Mouse (Mus musculus) midbrain, embryonic 13.5 days (tissue): ENCODE data around the gene 2410004B18Rik. TPM values are rescaled to one million over a fixed set of nuclear protein-coding genes. Genes with fewer than 3 reads are reported as not detected.
A peak's percentile ranks its signal among the peaks of the same experiment; 100 is the strongest.

Experiments
- ATAC-seq: fragments of 200-750 bp; cut with Nextera tagmentation; 2 replicates; pipeline ENCODE4 v1.8.0; 2017; ENCODE audit warnings: mild to moderate bottlenecking, moderate TSS enrichment, moderate library complexity
- H3K27ac ChIP-seq: fragments of 300-500 bp; sonication (generic); 2 replicates; pipeline ENCODE4 v1.5.1; 2015; ENCODE audit warnings: inconsistent platforms, mild to moderate bottlenecking, moderate library complexity
- H3K27me3 ChIP-seq: fragments of 300-500 bp; sonication (generic); 2 replicates; pipeline ENCODE4 v1.6.1; 2015; ENCODE audit warnings: mild to moderate bottlenecking, inconsistent platforms
- H3K36me3 ChIP-seq: fragments of 300-500 bp; sonication (generic); 2 replicates; pipeline ENCODE4 v1.6.1; 2015; ENCODE audit warnings: mild to moderate bottlenecking, inconsistent platforms
- H3K4me1 ChIP-seq: fragments of 300-500 bp; sonication (generic); replicated peaks from 2 replicates; pipeline ENCODE4 v1.6.1; 2015; ENCODE audit warnings: inconsistent platforms
- H3K4me2 ChIP-seq: fragments of 300-500 bp; sonication (generic); replicated peaks from 2 replicates; pipeline ENCODE4 v1.6.1; 2015; ENCODE audit warnings: moderate library complexity, mild to moderate bottlenecking, inconsistent platforms
- H3K4me3 ChIP-seq: fragments of 300-500 bp; sonication (generic); replicated peaks from 2 replicates; pipeline ENCODE4 v1.5.1; 2015; ENCODE audit warnings: mild to moderate bottlenecking, inconsistent platforms
- H3K9ac ChIP-seq: fragments of 300-500 bp; sonication (generic); replicated peaks from 2 replicates; pipeline ENCODE4 v1.6.1; 2015; ENCODE audit warnings: mild to moderate bottlenecking, inconsistent platforms
- H3K9me3 ChIP-seq: fragments of 300-500 bp; sonication (generic); 2 replicates; pipeline ENCODE4 v1.6.1; 2016; ENCODE audit warnings: mild to moderate bottlenecking, inconsistent platforms
- WGBS: fragments of 180-500 bp; shearing (Covaris S2); methylation state at CpG from one replicate; pipeline ENCODE4 v1.1.7; 2015; 5-methylcytosine and 5-hydroxymethylcytosine counted together
- polyA plus RNA-seq: library from polyadenylated mRNA; unstranded; fragments of >200 nt; fragmentation: Nextera tagmentation; extraction: Ambion mirVana; gene quantifications from 2 replicates; pipeline ENCODE4 v1.2.1, GENCODE M21; 2015

The 2410004B18Rik gene
- polyA plus RNA-seq, 1 experiment from 2014 or later = 70.0 TPM

DNA sequence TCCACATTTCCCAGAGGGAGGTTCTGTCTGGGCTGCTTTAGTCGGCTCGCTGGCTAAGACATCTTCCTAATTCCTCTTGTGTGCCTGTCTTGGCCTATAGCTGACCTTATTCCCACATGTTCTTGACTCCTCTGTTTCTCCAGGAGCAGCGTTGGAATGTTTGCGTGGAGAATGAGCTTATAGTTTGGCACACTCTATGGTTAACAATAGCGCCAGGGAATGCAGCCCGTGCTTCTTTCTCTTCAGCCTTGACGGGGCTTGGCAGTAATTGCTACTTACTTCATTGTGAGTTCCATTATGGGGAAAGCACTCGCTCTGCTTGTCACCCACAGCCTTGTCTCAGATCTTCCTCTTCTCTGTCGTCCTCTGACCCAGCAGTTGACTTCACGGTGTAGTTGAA lies 33.7 kb downstream of the 2410004B18Rik start:
- no peak overlapping the region for H3K9ac ChIP-seq
- H3K4me1 ChIP-seq = no peaks in the 10 kb centered on the region
- H3K36me3 ChIP-seq = no peaks in the 10 kb centered on the region
- no peak overlapping the region for H3K4me3 ChIP-seq
- no peaks in the 10 kb centered on the region; the same call in 1 of the 2 replicates for H3K27me3 ChIP-seq
- H3K9me3 ChIP-seq = peaks cover 13% of the 10 kb centered on the region
- no peak for ATAC-seq
- H3K27ac ChIP-seq = no peak overlapping the region
- 44% methylated on average over 10 of the region's 10 CpGs for WGBS
- no peak overlapping the region for H3K4me2 ChIP-seq

DNA sequence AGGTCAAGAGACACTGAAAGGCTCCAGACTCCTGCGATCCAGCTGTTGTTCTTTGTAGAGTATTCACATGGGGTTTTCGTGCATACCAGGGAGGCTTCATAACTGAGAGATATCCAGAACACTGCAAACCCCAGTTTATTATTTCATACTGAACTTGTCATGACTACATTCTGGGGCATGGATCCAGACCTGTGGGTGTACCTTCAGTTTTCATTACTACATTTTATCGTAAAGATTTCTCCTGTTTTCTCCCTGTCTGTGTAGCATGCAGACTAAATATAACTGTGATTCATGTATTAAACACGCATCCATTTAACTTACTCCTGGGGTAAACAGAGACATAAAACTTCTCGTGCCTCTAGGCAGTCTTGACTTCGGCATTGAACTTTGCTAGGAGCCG lies 37.2 kb downstream of the 2410004B18Rik start:
- Histone ChIP-seq H3K9ac (no peak overlapping the region), H3K4me3 (no peak overlapping the region), H3K4me1 (no peaks in the 10 kb centered on the region), H3K27ac (no peak overlapping the region), H3K4me2 (no peak overlapping the region), H3K36me3 (no peaks in the 10 kb centered on the region), H3K27me3 (no peaks in the 10 kb centered on the region), H3K9me3 (peaks cover 13% of the 10 kb centered on the region)
- no peak for ATAC-seq
- WGBS = 92% methylated on average over 7 of the region's 7 CpGs

DNA sequence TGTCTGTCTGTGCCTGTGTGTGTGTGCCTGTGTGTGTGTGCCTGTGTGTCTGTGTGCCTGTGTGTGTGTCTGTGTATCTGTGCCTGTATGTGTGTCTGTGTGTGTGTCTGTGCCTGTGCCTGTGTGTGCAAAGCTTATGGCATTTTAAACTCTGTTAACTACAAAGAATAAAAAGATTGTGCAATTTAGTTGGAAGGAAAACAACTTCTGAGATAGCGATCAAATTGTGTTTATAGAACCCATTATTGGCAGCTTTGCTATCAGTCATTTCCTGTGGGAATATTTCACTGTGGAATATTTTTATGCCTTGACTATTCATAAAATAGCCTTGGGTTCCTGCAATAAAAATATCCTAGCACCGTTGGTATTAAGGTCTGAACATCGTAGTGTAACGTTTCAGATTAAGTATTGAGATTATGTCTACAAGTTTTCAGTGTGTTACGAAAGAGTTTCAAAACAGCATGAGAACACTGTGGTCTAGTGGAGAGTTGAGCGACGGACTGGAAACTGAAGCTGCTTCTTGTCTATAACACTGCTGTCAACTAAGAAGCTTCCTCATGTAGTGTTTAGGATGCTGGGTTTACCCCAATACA lies 47.6 kb downstream of the 2410004B18Rik start:
- no peak for ATAC-seq
- H3K9ac ChIP-seq = no peak overlapping the region
- H3K4me1 ChIP-seq = peaks cover 19% of the 10 kb centered on the region
- no peak overlapping the region for H3K4me3 ChIP-seq
- H3K27ac ChIP-seq = no peak overlapping the region
- H3K36me3 ChIP-seq = no peaks in the 10 kb centered on the region
- no peaks in the 10 kb centered on the region for H3K9me3 ChIP-seq
- no peak overlapping the region for H3K4me2 ChIP-seq
- 93% methylated on average over 7 of the region's 7 CpGs for WGBS
- H3K27me3 ChIP-seq = peaks cover 47% of the 10 kb centered on the region

DNA sequence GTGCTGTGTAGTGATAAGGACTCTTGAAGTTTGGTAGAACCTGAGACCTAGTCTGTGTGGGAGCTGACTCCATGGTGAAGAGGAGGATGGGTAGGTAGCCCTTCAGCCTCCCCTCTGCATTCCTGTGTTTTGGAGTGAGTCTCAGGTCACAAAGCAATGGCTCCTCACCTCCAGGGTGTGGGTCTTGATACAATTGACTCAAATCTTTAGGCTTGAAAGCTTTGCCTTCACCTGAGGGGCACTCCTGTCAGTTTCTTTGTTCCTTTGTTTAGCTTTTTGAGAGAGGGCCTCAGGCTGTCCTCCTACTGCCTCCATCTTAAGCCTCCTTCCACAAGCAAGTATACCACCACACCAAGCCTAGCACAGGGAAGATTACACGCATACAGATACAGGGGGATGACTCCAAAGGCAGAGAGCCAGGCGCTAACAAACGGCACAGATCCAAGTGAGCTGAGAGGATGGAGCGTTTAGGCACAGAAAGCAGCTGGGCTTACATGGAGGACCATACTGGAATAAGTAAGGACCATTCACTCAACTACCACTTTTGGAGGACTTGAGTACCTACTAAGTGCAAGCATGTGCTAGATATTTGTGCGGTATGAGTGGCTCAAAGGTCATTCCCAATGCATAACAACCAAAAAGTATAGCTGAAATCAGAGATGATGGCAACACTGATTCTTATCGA lies 48.6 kb downstream of the 2410004B18Rik start:
- ATAC-seq = no peak
- Histone ChIP-seq H3K4me3 (peak overlapping the region; percentile 65; the same call in 1 of the 2 replicates), H3K27ac (no peak overlapping the region), H3K4me2 (peak overlapping the region; percentile 85; the same call in 1 of the 2 replicates), H3K4me1 (peaks cover 19% of the 10 kb centered on the region), H3K9me3 (no peaks in the 10 kb centered on the region), H3K9ac (no peak overlapping the region), H3K36me3 (no peaks in the 10 kb centered on the region), H3K27me3 (peaks cover 47% of the 10 kb centered on the region)
- 62% methylated on average over 6 of the region's 6 CpGs for WGBS

DNA sequence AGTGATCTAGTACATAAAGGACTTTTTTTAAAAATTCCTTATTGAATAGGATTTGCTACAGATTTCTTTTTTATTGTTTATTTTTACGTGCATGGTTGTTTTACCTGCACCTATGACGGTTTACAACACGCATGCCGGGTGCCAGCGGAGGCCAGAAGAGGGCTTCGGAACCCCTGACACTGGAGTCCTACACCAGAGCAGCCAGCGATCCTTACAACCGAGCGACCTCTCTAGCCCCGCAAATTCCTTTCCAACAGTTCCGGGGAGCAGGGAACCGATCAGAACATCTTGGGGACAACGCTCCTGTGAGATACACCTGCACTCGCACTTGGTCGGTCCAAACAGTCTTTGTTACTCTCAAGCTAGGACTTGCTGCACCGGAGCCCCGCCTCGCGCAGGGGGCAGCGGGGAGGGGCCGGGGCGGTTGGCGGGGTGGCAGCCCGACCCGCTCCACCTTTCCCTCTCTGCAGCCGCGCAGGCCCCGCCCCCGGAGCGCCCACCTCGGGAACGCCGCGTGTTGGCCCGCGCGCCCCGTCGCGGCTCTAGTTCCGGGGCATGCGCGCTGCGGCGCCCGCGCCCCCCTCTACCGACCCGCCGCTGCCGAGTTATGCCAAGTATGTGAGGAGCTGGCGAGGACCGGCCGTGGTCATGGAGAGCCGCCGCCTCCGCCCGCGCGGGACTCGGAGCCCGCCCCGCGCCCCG lies 49.6 kb downstream of the 2410004B18Rik start, which contains the start of gene Syde2:
Syde2 (plus strand) TSS at position 603 of the 702 bp plus-strand sequence.
- H3K4me3 ChIP-seq = peak within 1 kb of the TSS; percentile 65
- no peaks in the 10 kb centered on the region for H3K36me3 ChIP-seq
- H3K27ac ChIP-seq = peak within 1 kb of the TSS; percentile 14; the same call in 1 of the 2 replicates
- WGBS = under 1% methylated on average over 52 of the region's 65 CpGs
- ATAC-seq = peak; percentile 90
- peak within 1 kb of the TSS; percentile 70 for H3K9ac ChIP-seq
- H3K27me3 ChIP-seq = peaks cover 47% of the 10 kb centered on the region
- H3K4me2 ChIP-seq = peak within 1 kb of the TSS; percentile 85
- H3K9me3 ChIP-seq = no peaks in the 10 kb centered on the region
- peaks cover 19% of the 10 kb centered on the region for H3K4me1 ChIP-seq

DNA sequence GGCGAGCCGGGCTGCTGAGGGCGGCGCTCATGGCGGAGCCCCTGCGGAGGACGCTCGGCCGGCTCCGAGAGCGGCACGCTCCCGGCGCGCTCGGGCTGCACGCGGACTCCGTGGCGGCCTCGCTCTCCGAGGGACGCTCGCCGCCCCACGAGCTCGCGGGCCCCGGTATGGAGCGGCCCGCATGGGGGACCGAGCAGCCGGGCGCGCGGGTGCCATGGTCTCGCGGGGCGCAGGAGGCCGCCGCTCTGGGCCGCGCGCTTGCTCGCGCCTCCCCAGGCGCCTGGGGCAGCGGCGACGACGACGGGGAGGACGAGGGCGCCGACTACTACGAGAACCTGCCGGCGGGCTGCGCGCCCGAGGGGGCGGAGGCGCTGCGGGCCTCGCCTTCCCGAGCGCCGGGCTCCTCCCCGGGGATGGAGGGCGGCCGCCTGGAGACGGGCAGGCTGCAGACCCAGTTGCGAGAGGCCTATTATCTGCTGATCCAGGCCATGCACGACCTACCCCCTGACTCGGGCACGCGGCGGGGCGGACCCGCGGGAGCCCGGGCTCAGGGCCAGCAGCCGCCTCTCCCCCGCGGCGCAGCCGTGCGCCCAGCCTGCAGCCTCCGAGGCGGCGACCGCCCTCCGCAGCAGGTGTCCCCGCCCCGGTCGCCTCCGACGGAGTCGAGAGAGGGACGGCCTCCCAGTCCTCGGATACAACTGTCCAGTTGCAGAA lies 50.3 kb downstream of the 2410004B18Rik start:
- under 1% methylated on average over 66 of the region's 101 CpGs for WGBS
- peak overlapping the region; percentile 85 for H3K4me2 ChIP-seq
- H3K9me3 ChIP-seq = no peaks in the 10 kb centered on the region
- H3K4me3 ChIP-seq = peak overlapping the region; percentile 65
- peak overlapping the region; percentile 14; the same call in 1 of the 2 replicates for H3K27ac ChIP-seq
- peaks cover 46% of the 10 kb centered on the region for H3K27me3 ChIP-seq
- H3K9ac ChIP-seq = peak overlapping the region; percentile 70
- peak; percentile 81 for ATAC-seq
- peaks cover 19% of the 10 kb centered on the region for H3K4me1 ChIP-seq
- no peaks in the 10 kb centered on the region for H3K36me3 ChIP-seq

DNA sequence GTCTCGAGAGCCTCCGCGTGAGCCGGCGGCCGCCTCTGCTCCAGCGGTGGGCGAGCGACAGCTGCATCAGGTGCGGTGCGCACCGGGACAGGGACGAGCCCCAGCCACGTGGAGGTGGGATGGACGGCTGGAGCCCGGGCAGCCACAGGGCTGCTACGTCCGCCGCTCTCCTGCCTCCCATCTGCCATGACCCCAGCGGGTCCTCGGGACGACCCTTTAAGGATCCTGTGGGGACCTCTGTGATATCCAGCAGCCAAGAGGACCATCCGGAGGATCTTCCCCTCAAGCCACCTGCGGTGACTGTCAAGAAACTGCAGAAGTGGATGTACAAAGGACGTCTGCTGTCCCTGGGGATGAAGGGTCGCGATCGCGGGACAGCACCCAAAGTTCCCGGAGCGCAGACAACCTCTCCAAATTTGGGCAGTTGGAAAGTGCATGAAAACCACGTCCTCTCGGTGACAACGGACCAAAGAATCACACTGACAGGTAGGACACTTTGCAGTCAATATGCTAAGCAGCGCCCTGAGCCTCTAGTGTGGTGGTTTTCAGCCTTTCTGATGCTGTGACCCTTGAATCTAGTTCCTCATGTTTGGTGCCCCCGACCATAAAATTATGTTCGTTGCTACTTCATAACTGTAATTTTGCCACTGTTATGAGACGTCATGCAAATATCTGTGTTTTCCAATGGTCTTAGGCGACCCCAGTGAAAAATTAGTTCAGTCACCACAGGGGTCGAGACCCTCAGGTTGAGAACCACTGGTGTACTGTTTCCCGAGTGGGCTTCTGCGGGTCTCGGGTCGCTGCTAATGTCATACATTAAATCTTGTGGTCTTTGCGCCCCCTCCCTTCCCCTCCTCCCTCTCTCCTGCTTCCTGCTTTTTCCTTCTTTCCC lies 51.1 kb downstream of the 2410004B18Rik start:
- H3K27me3 ChIP-seq = peaks cover 43% of the 10 kb centered on the region
- under 1% methylated on average over 45 of the region's 45 CpGs for WGBS
- H3K36me3 ChIP-seq = no peaks in the 10 kb centered on the region
- peak overlapping the region; percentile 85 for H3K4me2 ChIP-seq
- peak; percentile 68; the same call in 1 of the 2 replicates for ATAC-seq
- peak overlapping the region; percentile 70; the same call in 1 of the 2 replicates for H3K9ac ChIP-seq
- no peaks in the 10 kb centered on the region for H3K9me3 ChIP-seq
- no peak overlapping the region for H3K27ac ChIP-seq
- peaks cover 19% of the 10 kb centered on the region for H3K4me1 ChIP-seq
- peak overlapping the region; percentile 65 for H3K4me3 ChIP-seq

DNA sequence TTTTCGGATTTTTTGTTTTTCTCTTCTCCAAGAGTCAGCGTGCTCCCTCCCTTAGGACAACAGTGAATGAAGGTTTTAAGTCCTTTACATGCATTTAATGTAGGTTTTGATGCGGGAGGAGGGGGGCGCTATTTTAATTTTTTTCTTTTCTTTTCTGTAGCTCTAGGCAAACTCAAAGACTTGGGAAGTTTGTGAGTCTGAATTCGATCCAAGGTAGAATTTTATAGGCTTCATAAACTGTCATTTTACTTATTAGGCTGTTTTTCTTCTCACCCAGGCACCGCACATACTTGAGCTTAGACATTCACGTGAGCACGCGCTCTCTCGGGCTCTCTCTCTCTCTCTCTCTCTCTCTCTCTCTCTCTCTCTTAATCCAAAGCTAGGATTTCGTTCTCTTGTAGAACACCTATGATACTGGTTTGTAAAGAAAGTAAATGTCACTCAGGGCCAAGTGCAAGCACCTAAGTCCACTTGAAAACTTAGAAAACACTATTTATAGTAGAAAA lies 51.8 kb downstream of the 2410004B18Rik start:
- no peaks in the 10 kb centered on the region for H3K9me3 ChIP-seq
- no peaks in the 10 kb centered on the region for H3K36me3 ChIP-seq
- H3K4me2 ChIP-seq = peak overlapping the region; percentile 85
- no peak for ATAC-seq
- H3K4me3 ChIP-seq = peak overlapping the region; percentile 65
- H3K4me1 ChIP-seq = peaks cover 19% of the 10 kb centered on the region
- WGBS = 3% methylated on average over 11 of the region's 11 CpGs
- H3K27ac ChIP-seq = no peak overlapping the region
- peaks cover 41% of the 10 kb centered on the region for H3K27me3 ChIP-seq
- H3K9ac ChIP-seq = no peak overlapping the region

DNA sequence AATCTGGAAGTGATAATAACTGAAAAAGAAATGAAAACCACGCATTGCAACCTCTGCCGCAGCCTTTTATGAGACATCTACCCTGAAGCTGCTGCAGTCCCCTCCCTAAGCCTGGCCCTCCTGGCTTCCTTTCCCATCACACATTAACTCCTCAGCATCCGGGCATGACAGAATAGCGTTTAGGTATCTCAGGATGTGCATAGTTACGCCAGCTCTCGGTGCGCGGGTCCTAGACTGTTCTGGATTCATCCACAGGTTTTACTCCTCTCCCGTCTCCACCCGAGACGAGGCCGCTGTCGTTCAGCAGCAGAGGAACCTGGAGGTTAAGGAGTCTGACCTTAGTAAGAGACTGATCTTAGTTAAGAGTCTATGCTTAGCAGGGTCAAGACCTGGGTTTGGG lies 53.3 kb downstream of the 2410004B18Rik start:
- Histone ChIP-seq H3K9me3 (no peaks in the 10 kb centered on the region), H3K4me1 (peaks cover 19% of the 10 kb centered on the region), H3K4me2 (no peak overlapping the region), H3K4me3 (no peak overlapping the region), H3K36me3 (no peaks in the 10 kb centered on the region), H3K9ac (no peak overlapping the region), H3K27ac (no peak overlapping the region), H3K27me3 (peaks cover 32% of the 10 kb centered on the region)
- 90% methylated on average over 13 of the region's 13 CpGs for WGBS
- no peak for ATAC-seq

DNA sequence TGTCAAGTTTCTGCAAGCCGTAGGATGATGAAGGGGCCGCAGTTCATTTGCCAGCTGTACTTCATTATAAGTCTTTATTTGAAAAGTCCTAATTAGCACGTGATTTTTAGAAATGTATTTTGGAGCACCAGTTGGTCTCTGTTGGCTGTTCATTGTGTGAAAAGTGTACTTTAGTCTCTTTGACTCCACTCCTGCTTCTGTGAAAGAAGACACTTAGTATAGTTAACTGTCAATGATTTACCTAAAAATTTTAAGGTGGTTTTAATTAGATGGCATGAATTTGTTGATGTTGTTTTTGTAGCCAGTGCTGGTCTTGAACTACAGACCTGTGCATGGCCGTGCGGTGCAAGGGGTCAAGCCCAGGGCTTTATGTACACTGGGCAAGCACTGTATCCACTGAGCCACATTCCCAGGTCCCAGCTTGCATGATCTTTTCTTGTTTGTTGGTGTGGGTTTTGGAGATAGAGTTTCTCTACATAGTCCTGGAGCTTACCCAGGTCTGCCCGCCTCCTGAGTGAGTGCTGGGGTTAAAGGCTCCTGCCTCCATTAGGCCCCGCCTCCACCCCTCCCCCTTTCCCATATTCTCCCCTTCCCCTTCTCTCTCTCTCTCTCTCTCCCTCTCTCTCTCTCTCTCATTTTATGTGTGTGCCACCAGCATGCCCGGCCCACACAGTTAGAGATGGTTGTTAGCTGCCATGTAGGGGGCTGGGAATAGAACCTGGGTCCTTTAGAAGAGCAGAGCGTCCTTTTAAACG lies 54.3 kb downstream of the 2410004B18Rik start:
- no peak overlapping the region for H3K27ac ChIP-seq
- H3K9ac ChIP-seq = no peak overlapping the region
- H3K36me3 ChIP-seq = no peaks in the 10 kb centered on the region
- no peaks in the 10 kb centered on the region for H3K9me3 ChIP-seq
- no peak overlapping the region for H3K4me3 ChIP-seq
- ATAC-seq = no peak
- peaks cover 24% of the 10 kb centered on the region for H3K27me3 ChIP-seq
- H3K4me1 ChIP-seq = peaks cover 19% of the 10 kb centered on the region
- 90% methylated on average over 10 of the region's 10 CpGs for WGBS
- H3K4me2 ChIP-seq = no peak overlapping the region
